Mouse (Mus musculus): ENCODE results near the gene Zfp664.

The Zfp664 gene

DNA sequence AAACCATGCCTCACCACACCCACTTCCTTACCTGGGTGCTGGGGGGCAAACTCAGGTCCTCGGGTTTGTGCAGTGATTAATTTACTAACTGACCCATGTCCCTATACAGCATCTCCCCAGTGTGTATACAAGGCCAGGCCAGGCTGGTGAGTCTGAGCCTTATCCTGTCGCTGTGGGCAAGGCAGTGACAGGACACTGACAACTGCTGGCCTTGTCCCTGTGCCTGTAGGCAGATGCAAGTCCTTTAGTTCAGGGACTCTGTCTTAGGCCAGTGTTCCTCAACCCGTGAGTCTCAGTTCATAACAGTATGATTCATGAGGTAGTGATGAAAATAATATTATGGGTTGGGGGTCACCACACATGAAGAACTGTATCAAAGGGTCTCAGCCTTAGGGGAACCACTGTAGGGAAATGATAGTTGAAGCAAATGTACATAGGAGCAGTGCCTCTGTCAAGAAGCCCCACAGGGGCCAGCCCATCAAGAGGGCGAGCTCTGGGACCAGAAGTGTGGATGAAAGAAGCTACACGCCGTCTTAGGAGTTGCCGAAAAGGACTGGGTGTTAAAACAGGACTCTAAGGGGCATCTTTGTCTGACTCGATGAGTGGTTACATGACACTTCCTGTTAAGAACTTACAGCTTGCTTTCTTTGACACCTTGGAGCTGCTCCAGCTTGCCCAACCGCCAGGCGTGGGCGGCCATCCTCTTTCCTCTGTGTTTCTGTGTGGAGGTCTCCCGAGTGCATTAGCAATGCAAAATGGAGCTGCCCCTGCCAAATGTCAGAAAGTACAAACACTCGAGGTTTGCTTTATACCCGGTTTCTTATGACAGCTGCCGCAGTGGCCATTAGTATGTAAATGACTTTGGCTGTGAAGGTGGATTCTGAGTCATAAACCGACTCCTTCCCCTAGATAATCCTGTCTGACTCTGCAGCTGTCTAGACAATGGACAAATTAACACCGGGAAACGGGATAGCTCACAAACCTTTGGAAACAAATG, 60.2 kb downstream of the Zfp664 start:
- DNase-seq (ENCODE audit: inconsistent age in 2 of 2, low spot score in 1 of 2): peak; percentile 46 to 81

DNA sequence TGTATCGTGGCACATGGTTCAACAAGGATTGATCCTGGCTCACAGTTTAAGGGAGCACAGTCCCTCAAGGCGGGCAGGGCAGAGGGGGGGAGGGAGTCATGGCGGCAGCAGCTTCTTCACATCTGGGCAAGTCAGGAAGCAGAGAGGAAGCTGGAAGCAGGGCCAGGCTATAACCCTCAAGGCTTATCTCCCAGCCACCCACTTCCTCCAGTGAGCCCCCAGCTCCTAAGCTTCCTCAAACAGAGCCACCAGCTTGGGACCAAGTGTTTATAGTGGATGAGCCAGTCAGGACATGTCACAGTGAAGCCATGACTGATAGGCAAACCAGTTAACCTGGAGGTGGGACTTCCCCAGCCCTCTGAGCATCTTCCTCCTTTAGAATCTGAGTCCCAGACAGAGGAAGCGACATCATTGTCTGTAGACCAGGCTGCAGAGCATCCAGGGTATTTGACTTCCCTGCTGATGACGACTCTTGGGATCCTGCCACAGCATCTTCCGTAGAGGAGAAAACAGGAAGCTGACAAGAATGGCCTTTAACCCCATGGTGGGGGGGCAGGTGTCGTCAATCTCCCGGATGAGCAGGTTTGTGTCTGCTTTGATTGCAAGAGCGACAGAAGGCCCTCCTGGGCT, 67.0 kb downstream of the Zfp664 start:
- DNase-seq (ENCODE audit: inconsistent age in 2 of 2, low spot score in 1 of 2): peak; percentile 44 to 77

DNA sequence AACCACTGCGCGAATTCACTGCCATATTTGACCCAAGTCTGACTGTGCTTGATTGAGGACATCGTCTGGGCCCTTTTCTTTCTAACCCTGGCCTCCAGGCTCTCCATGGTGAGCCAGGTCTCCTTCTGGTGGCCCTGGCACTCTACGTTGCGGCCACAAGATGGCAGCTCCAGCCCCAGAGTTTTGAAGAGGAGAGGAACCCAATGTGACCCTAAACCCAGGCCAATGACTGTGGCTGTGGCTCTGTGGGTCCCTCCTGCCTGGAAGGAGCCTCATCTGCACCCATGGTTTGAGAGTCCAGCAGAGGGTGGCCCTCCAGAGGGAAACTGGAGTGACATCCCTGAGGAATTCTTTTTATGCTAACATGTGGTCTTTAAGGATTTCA, 67.6 kb downstream of the Zfp664 start:
- DNase-seq (ENCODE audit: inconsistent age in 2 of 2, low spot score in 1 of 2): peak; percentile 52 to 80

DNA sequence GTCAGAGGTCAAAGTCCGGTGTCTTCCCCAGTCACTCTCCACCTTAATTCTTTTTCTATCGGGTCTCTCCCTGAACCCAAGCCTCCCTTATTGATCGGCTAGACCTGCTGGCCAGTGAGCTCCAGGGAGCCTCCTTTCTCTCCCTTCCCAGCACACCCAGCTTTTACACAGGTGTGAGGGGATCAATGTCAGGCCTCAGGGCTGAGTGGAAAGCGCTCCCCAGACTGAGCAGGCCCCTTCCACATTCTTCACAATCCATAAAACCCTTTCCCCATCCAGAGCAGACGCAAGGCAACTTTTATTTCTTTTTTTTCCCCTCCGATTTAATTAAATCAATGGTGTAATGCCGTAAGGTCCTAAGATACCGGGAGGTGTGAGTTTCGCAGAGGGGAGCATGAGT, 68.1 kb downstream of the Zfp664 start:
- no peak for DNase-seq (ENCODE audit: inconsistent age in 2 of 2, low spot score in 1 of 2)

DNA sequence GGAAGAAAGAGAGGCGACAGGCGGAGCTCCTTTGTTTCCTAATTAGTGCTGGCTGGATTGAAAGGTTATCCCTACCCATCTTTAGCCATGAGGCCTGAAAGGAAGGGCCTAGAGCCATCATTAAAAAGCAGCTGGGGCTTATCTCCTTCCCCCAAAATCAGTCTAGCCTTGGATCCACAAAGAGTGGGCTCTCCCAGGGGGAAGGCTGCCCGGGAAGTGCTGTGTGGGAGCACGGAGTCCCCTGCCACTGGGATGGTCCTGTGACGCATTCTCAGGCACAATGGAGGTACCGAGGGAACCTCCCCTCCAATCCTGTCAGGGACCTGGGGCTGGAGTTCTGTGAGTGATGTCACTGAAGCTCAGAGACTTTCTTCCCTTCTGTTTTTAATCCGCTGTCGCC, 68.6 kb downstream of the Zfp664 start:
- no peak for DNase-seq (ENCODE audit: inconsistent age in 2 of 2, low spot score in 1 of 2)

DNA sequence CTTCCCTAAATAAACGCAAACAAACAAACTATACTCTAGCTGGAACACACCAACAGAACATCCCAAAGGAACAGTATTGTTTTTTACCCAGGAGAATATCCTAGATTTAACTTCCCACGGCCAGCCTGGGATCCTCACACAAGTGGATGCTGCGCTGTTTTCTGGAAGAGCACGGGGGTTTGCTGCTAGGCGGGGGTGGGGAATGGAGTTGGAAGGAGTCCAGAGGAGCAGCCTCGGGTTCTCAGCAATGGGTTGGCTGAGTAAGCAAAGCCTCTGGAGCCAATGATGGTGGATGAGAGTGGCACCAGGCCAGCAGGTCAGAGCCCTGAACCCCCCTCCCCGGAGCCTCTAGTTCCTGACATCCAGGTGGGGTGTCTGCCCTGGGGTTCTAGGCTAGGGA, 72.1 kb downstream of the Zfp664 start:
- DNase-seq (ENCODE audit: inconsistent age in 2 of 2, low spot score in 1 of 2): no peak

DNA sequence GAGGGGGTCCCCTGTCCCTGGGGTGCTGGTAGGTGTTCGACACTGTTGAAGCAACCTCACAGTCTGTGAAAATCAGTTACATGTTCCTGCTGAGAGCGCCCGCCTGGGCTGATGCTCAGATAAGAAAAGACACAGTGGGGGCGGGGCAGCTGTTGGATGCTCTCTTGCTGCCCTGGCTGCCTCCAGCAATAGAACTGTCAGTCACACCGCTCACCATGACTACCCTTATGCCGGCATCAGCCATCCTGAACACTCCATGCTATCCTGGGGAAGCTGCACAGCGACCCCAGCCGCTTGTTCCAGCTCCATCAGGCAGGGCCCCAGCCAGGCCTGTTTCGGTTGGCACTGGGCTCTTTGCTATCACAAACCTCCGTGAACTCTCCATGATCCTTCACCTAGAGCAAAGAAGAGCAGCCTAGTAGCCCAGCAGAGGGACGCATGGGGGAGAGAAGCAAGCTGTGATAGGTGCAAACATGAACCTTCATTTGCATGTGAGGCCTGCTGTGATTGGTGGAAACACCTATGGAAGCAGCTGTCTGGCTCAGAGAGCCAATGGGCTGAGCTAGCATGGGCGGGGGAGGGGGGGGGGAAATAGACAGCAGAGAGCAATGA, 80.8 kb downstream of the Zfp664 start:
- DNase-seq (ENCODE audit: inconsistent age in 2 of 2, low spot score in 1 of 2): no peak

DNA sequence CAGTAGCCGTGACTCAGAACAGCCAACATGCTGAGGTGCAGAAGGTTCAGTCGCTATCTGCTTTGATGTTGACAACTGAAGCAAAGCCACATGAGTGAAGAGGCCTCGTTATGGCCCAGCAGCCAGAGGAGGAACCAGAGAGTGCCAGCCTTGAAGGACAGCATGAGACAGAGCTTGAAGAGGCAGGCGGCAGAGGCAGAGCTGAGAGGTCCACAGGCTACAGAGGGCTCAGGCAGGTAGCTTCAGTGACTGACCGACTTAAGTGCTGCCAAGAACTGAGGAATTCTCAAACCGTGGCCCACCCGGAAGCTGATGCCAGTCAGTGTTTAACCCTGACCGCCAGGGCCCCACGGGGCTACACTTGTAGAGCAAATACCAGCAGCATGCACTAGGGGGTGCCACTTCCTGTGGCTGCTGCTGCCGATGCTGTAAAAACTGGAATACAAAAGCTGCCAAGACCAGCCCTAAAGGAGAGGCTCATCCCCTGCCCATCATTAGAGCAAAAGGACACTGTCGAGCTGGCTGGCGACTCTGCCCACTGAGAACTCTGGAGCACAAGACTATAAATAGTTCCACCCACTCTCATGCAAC, 81.4 kb downstream of the Zfp664 start:
- DNase-seq (ENCODE audit: inconsistent age in 2 of 2, low spot score in 1 of 2): peak; percentile 63 to 85

DNA sequence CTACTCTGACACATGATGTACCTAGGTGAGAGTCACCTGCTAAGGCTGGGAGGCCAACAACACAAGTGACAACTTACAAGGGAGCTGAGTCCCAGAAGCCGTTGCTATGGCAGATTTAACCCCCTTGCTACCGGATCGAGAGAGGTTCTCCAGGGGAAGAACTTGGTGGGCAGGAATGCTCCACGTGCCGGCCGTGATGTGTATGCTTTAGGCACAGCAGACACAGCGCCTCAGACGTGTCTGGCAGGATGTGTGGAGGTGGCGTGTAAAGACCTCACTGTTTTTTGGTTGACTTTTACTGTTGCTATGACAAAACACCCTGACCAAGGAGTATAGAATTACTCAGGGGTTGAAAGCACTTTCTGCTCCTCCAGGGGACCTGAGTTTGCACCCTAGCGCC, 81.9 kb downstream of the Zfp664 start:
- no peak for DNase-seq (ENCODE audit: inconsistent age in 2 of 2, low spot score in 1 of 2)

DNA sequence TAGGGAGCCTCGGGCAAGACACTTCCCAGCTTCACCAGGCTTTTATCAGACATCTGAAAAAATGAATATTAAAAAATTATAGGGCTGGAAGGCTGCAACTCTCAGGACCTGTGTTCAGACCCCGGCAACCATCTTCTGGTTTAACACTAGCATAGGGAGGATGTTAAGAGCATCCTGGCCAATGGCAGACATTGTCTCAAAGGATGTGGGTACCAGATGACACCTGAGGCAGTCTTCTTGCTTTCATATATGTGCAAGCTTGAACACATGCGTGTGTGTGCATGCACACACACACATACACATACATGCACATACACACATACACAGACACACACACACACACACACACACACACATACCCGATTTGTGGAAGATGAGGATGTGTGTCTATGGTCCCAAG, 82.6 kb downstream of the Zfp664 start:
- no peak for DNase-seq (ENCODE audit: inconsistent age in 2 of 2, low spot score in 1 of 2)

DNA sequence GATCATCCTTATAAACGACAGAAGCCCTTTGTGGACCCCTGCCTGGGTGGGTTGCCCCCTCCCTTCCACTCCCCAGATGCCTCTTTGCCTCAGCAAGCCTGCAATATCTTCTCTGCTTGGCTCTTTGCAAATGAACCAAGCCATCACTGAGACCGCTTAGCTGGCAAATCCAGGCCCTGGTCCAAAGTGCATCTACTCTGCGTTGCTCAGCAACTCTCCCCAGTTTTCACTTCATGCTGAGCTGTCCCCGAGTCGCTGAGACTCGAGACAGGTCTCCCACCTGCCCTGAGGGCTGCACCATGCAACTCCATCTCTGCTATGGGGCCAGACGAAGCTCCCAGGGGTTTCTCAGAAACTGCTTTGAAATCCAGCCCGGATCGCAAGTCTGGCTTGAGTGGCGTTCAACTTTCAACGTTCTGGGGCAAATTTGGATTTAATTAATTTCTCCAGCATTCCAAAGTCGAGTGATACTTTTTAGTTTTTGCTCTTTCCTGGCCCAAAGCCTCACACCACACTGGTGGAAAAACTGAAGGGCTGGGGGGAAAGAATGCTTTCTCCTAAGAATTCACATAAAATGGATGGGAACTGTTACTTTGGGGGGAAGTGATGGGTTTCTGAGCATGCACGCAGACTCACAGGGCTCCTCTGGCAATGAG, 88.3 kb downstream of the Zfp664 start:
- DNase-seq (ENCODE audit: inconsistent age in 2 of 2, low spot score in 1 of 2): no peak

DNA sequence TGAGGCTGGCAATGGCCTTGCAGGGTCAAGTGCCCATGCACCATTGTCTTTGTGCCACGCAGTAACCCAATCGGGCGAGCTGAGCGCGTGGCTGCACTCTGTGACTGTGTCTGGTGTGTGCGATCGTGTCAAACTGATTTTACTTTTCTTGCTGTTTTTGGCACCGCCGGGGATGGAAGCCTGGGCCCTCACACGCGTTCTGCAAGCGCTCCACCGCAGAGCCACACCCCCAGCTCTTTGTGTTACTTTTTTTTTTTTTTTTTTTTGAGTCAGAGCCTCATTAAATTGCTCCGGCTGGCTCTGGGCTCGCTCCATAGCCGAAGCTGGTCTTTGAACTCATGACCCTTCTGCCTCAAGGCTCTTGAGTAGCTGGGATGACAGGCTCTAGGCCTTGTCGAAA, 88.8 kb downstream of the Zfp664 start:
- DNase-seq (ENCODE audit: inconsistent age in 2 of 2, low spot score in 1 of 2): no peak
